Mouse (Mus musculus) megakaryocyte, embryonic 14.5 days (primary cell): Measurements from ENCODE around the gene Adsl.

Experiments used
- FLI1 ChIP-seq: IDR thresholded peaks from 2 replicates; pipeline ENCODE4 v1.6.1; 2012; ENCODE audit warnings: low read length, inconsistent platforms, mixed read lengths
- GATA1 ChIP-seq: IDR thresholded peaks from 3 replicates; pipeline ENCODE4 v1.6.1; 2012; ENCODE audit warnings: mixed read lengths, low read length, inconsistent platforms, borderline replicate concordance

- TF ChIP-seq GATA1, result no peak
- no peak for TF ChIP-seq FLI1
Measured at GRCm38 (mm10) chr15:81012359-81012758, 64.1 kb downstream of the Adsl start.
